Mouse (Mus musculus) MEL (cell line): Measurements from ENCODE around the gene Supt4a. TPM values are rescaled to one million over a fixed set of nuclear protein-coding genes. Genes with fewer than 3 reads are reported as not detected.

ENCODE experiments used
- DNase-seq: peaks from one replicate; pipeline ENCODE4 v3.0.0; 2011; ENCODE audit warnings: low read depth, low spot score
- H3K27ac ChIP-seq: 2 replicates; pipeline ENCODE4 v1.5.1; 2012; ENCODE audit warnings: low read depth, mild to moderate bottlenecking, control low read depth, low read length, moderate library complexity; ENCODE audit not compliant: control insufficient read depth
- H3K27me3 ChIP-seq, 2 experiments: fragments of 150-350 bp in 1 of 2; sonication (generic) in 1 of 2; 2 replicates each; pipeline ENCODE4 v1.6.1; 2012; ENCODE audit warnings: low read length in 2 of 2, mild to moderate bottlenecking in 2 of 2, improper control_type of control experiment in 1 of 2, moderate library complexity in 1 of 2; ENCODE audit not compliant: insufficient read depth in 2 of 2, control insufficient read depth in 1 of 2
- H3K36me3 ChIP-seq, 2 experiments: 2 replicates each; pipeline ENCODE4 v1.6.1; 2012 to 2014; ENCODE audit warnings: low read length in 2 of 2, improper control_type of control experiment in 1 of 2, inconsistent platforms in 1 of 2, mild to moderate bottlenecking in 1 of 2; ENCODE audit not compliant: insufficient read depth in 2 of 2, control insufficient read depth in 1 of 2
- H3K4me1 ChIP-seq, 2 experiments: fragments of 150-350 bp in 1 of 2; sonication (generic) in 1 of 2; 2 replicates each; pipeline ENCODE4 v1.6.1; 2012; ENCODE audit warnings: low read length in 2 of 2, improper control_type of control experiment in 1 of 2, mild to moderate bottlenecking in 1 of 2; ENCODE audit not compliant: insufficient read depth in 2 of 2, control insufficient read depth in 1 of 2
- H3K4me3 ChIP-seq, 2 experiments: fragments of 150-350 bp in 1 of 2; sonication (generic) in 1 of 2; 2 replicates each; pipeline ENCODE4 v1.5.1; 2012; ENCODE audit warnings: low read depth in 2 of 2, low read length in 2 of 2, mild to moderate bottlenecking in 2 of 2, moderate library complexity in 2 of 2, control low read depth in 1 of 2, improper control_type of control experiment in 1 of 2; ENCODE audit not compliant: control insufficient read depth in 1 of 2, insufficient read depth in 1 of 2
- H3K79me2 ChIP-seq: 2 replicates; pipeline ENCODE4 v1.6.1; 2012; ENCODE audit warnings: mild to moderate bottlenecking, low read length, moderate library complexity; ENCODE audit not compliant: control insufficient read depth, poor library complexity, insufficient read depth
- H3K9ac ChIP-seq: 2 replicates; pipeline ENCODE4 v1.6.1; 2012; ENCODE audit warnings: low read depth, mild to moderate bottlenecking, control low read depth, low read length, moderate library complexity; ENCODE audit not compliant: control insufficient read depth, poor library complexity, severe bottlenecking
- H3K9me3 ChIP-seq: fragments of 150-350 bp; sonication (generic); replicated peaks from 2 replicates; pipeline ENCODE4 v1.6.1; 2012; ENCODE audit warnings: mild to moderate bottlenecking, low read length, improper control_type of control experiment, moderate library complexity; ENCODE audit not compliant: insufficient read depth
- CHD2 ChIP-seq: IDR thresholded peaks from 2 replicates; pipeline ENCODE4 v1.6.1; 2011; ENCODE audit warnings: low read length, improper control_type of control experiment
- ELF1 ChIP-seq: IDR thresholded peaks from 2 replicates; pipeline ENCODE4 v1.6.1; 2014; ENCODE audit warnings: low read depth, mild to moderate bottlenecking, inconsistent platforms, low read length, improper control_type of control experiment, moderate library complexity
- EP300 ChIP-seq, 2 experiments: IDR thresholded peaks; 2 replicates each; pipeline ENCODE4 v1.6.1; 2011; ENCODE audit warnings: improper control_type of control experiment in 2 of 2, low read length in 2 of 2, low read depth in 1 of 2, mild to moderate bottlenecking in 1 of 2
- GABPA ChIP-seq: IDR thresholded peaks from 2 replicates; pipeline ENCODE4 v1.6.1; 2012; ENCODE audit warnings: low read depth, mild to moderate bottlenecking, inconsistent platforms, low read length, improper control_type of control experiment, moderate library complexity
- GATA1 ChIP-seq: IDR thresholded peaks from 2 replicates; pipeline ENCODE4 v1.6.1; 2011; ENCODE audit warnings: low read depth, low read length, improper control_type of control experiment
- HCFC1 ChIP-seq: IDR thresholded peaks from 2 replicates; pipeline ENCODE4 v1.6.1; 2012; ENCODE audit warnings: low read depth, mild to moderate bottlenecking, inconsistent platforms, low read length, improper control_type of control experiment, moderate library complexity
- JUND ChIP-seq: IDR thresholded peaks from 2 replicates; pipeline ENCODE4 v1.6.1; 2011; ENCODE audit warnings: low read depth, mild to moderate bottlenecking, improper control_type of control experiment, low read length
- KAT2A ChIP-seq: conservative IDR thresholded peaks from 2 replicates; pipeline ENCODE4 v1.6.1; 2012; ENCODE audit warnings: low read depth, low read length, improper control_type of control experiment, inconsistent platforms
- MAFK ChIP-seq: IDR thresholded peaks from 2 replicates; pipeline ENCODE4 v1.6.1; 2011; ENCODE audit warnings: low read depth, mild to moderate bottlenecking, low read length, improper control_type of control experiment, borderline replicate concordance
- MAX ChIP-seq: IDR thresholded peaks from 2 replicates; pipeline ENCODE4 v1.6.1; 2011; ENCODE audit warnings: low read length, improper control_type of control experiment
- MEF2A ChIP-seq: IDR thresholded peaks from 2 replicates; pipeline ENCODE4 v1.6.1; 2014; ENCODE audit warnings: low read depth, mild to moderate bottlenecking, inconsistent platforms, low read length, improper control_type of control experiment; ENCODE audit not compliant: poor library complexity, insufficient replicate concordance, severe bottlenecking; ENCODE audit errors: extremely low read depth
- MYB ChIP-seq: IDR thresholded peaks from 2 replicates; pipeline ENCODE4 v1.6.1; 2011; ENCODE audit warnings: mild to moderate bottlenecking, low read depth, low read length, improper control_type of control experiment
- MYC ChIP-seq: IDR thresholded peaks from 2 replicates; pipeline ENCODE4 v1.6.1; 2011; ENCODE audit warnings: low read depth, mild to moderate bottlenecking, low read length, improper control_type of control experiment, moderate library complexity
- NELFE ChIP-seq: IDR thresholded peaks from 2 replicates; pipeline ENCODE4 v1.6.1; 2011; ENCODE audit warnings: low read depth, low read length, improper control_type of control experiment
- NRF1 ChIP-seq: IDR thresholded peaks from 2 replicates; pipeline ENCODE4 v1.6.1; 2014; ENCODE audit warnings: low read depth, mild to moderate bottlenecking, inconsistent platforms, low read length, improper control_type of control experiment, moderate library complexity; ENCODE audit not compliant: poor library complexity, insufficient read depth, severe bottlenecking
- POLR2A ChIP-seq, 2 experiments: IDR thresholded peaks; 2 replicates each; pipeline ENCODE4 v1.6.1; 2011 to 2012; ENCODE audit warnings: low read length in 2 of 2, mild to moderate bottlenecking in 2 of 2, control low read depth in 1 of 2, improper control_type of control experiment in 1 of 2, low read depth in 1 of 2, moderate library complexity in 1 of 2; ENCODE audit not compliant: control insufficient read depth in 1 of 2, insufficient read depth in 1 of 2, poor library complexity in 1 of 2
- POLR2AphosphoS2 ChIP-seq: IDR thresholded peaks from 2 replicates; pipeline ENCODE4 v1.6.1; 2011; ENCODE audit warnings: low read length, improper control_type of control experiment
- POLR2AphosphoS5 ChIP-seq: IDR thresholded peaks from 2 replicates; pipeline ENCODE4 v1.6.1; 2012; ENCODE audit warnings: low read depth, borderline replicate concordance, mild to moderate bottlenecking, inconsistent platforms, low read length, moderate library complexity, mixed read lengths
- RCOR1 ChIP-seq: IDR thresholded peaks from 2 replicates; pipeline ENCODE4 v1.6.1; 2012; ENCODE audit warnings: low read depth, mild to moderate bottlenecking, inconsistent platforms, low read length, improper control_type of control experiment
- SMC3 ChIP-seq: IDR thresholded peaks from 2 replicates; pipeline ENCODE4 v1.6.1; 2011; ENCODE audit warnings: low read depth, low read length, improper control_type of control experiment
- TAL1 ChIP-seq: IDR thresholded peaks from 2 replicates; pipeline ENCODE4 v1.6.1; 2012; ENCODE audit warnings: mild to moderate bottlenecking, inconsistent platforms, low read length, moderate library complexity, mixed read lengths
- TBP ChIP-seq: IDR thresholded peaks from 2 replicates; pipeline ENCODE4 v1.8.0; 2011; ENCODE audit warnings: low read depth, low read length, improper control_type of control experiment
- UBTF ChIP-seq: IDR thresholded peaks from 2 replicates; pipeline ENCODE4 v1.6.1; 2012; ENCODE audit warnings: low read depth, mild to moderate bottlenecking, inconsistent platforms, low read length, improper control_type of control experiment, moderate library complexity, borderline replicate concordance; ENCODE audit not compliant: insufficient read depth
- ZC3H11A ChIP-seq: IDR thresholded peaks from 2 replicates; pipeline ENCODE4 v1.6.1; 2012; ENCODE audit warnings: low read depth, mild to moderate bottlenecking, inconsistent platforms, low read length, improper control_type of control experiment
- ZKSCAN1 ChIP-seq: IDR thresholded peaks from 2 replicates; pipeline ENCODE4 v1.6.1; 2012; ENCODE audit warnings: low read depth, mild to moderate bottlenecking, inconsistent platforms, low read length, improper control_type of control experiment, moderate library complexity
- ZMIZ1 ChIP-seq: IDR thresholded peaks from 2 replicates; pipeline ENCODE4 v1.6.1; 2012; ENCODE audit warnings: low read depth, mild to moderate bottlenecking, inconsistent platforms, low read length, improper control_type of control experiment, moderate library complexity
- ZNF384 ChIP-seq: IDR thresholded peaks from 2 replicates; pipeline ENCODE4 v1.6.1; 2012; ENCODE audit warnings: low read depth, mild to moderate bottlenecking, inconsistent platforms, low read length, improper control_type of control experiment
- polyA plus RNA-seq, 2 experiments: library from polyadenylated mRNA; stranded (reverse) in 1 of 2; unstranded in 1 of 2; fragments of >175 nt in 1 of 2; fragments of >200 nt in 1 of 2; gene quantifications; 2 replicates each; pipeline versions ENCODE4 v1.2.1 to v1.2.4; 2012; ENCODE audit warnings: low replicate concordance in 2 of 2, low read depth in 1 of 2; ENCODE audit not compliant: insufficient read length in 2 of 2, insufficient read depth in 1 of 2, missing spikeins in 1 of 2
- total RNA-seq: library from RNA; depleted of rRNA; stranded (reverse); fragments of 300-350 nt; gene quantifications from 2 replicates; pipeline ENCODE4 v1.2.3, GENCODE M21; 2012

Gene Supt4a
- total and polyA plus RNA-seq, 3 experiments = 223 to 332 TPM; not detected in 1

DNA sequence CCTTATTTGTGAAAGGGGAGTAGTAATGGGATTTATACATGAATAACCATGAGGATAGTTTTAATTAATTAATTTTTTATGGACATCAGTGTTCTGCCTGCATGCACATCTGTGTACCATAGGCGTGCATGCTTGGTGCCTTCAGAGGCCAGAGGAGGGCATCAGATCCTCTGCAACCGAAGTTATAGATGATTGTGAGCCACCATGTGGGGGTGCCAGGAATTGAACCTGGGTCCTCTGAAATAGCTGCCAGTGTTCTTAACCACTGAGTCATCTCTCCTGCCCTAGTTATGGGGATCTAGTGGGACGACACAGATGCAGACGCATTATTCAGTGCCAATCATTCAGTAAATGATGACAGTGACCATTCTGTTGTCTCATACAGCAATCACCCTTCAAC, 14.5 kb upstream of the Supt4a start (continued):
- no peak for TF ChIP-seq GABPA
- TF ChIP-seq TBP = no peak
- TF ChIP-seq ZMIZ1 = no peak
- no peak for TF ChIP-seq MEF2A
- TF ChIP-seq ZC3H11A = peak; percentile 38; the same call in 1 of the 2 replicates
- no peak for TF ChIP-seq JUND
- no peak for TF ChIP-seq ELF1

DNA sequence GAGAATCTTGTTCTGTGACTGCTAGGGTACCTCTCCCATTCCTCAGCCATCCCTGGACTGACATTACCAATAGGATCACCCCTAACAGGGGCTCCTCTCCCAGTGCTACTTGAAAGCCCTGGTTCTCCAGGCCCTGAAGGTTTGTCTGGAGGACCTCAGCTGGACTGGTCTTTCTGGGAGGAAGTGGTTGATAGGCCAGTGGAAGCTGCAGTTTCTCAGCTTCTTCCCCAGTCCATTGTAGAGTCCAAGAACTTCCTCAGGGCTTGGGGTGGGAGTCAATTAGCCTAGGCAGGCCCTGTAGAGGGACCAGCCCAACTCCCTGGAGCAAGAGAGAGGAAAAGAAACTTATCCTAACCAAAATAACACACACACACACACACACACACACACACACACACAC, 11.8 kb upstream of the Supt4a start:
- Histone ChIP-seq H3K36me3 (peaks cover 0 to 44% of the 10 kb centered on the region in 2 experiments; a peak in 2 of 4 replicates), H3K9me3 (no peaks in the 10 kb centered on the region), H3K4me1 (peaks cover 35 to 54% of the 10 kb centered on the region in 2 experiments), H3K27me3 (no peaks in the 10 kb centered on the region), H3K79me2 (peaks cover 24% of the 10 kb centered on the region), H3K9ac (peak overlapping the region; percentile 81), H3K27ac (peak overlapping the region; percentile 94), H3K4me3 (peak overlapping the region; percentile 9 to 40)
- no peak for TF ChIP-seq MAFK
- TF ChIP-seq TAL1 = no peak
- 0 out of 4 replicates have a peak, but pooled peaks of 1 of the 2 experiments have one; percentile 24 for TF ChIP-seq POLR2A (IDR thresholded peaks at IDR 0.05; ENCODE audit: control insufficient read depth in 1 of 2, insufficient read depth in 1 of 2, low read depth in 1 of 2, low read length in 2 of 2, poor library complexity in 1 of 2)
- DNase-seq = no peak

DNA sequence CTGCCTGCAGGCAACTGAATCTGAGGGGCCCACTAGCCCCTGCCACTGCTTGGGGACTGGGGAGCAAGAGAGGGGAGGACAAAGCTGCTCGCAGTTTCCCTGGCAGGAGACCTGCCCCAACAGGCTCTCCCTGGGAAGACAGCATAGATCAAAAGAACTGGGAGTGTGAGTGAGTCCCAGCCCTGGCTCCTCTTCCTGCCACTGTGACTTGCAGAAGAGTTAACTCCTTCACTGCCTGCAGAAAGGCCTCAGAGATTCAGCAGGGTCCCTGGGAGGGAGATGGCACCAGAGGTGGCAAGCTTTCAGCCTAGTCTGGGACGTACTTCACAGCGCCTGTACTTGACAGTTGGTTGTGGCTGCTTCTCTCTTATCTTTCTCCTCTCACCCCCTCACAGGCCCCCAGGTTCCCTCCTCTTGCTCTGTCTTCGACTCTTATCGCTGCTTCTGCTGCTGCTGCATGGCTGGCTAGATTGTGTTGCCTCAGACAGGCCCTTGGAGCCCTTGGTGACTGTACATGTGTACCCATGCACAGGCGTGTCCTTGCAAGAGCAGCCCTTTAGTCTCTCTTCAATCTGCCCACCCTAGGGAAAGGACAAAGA, 11.3 kb upstream of the Supt4a start:
- H3K4me1 ChIP-seq = peaks cover 39 to 57% of the 10 kb centered on the region in 2 experiments
- H3K9me3 ChIP-seq = no peaks in the 10 kb centered on the region
- DNase-seq = peak; percentile 100
- H3K79me2 ChIP-seq = peaks cover 27% of the 10 kb centered on the region
- H3K4me3 ChIP-seq = peak overlapping the region; percentile 9 to 40
- no peaks in the 10 kb centered on the region for H3K27me3 ChIP-seq
- peaks cover 0 to 50% of the 10 kb centered on the region in 2 experiments; a peak in 2 of 4 replicates for H3K36me3 ChIP-seq
- peak overlapping the region; percentile 81 for H3K9ac ChIP-seq
- peak overlapping the region; percentile 98 for H3K27ac ChIP-seq
- TF ChIP-seq KAT2A (peak; percentile 51; the same call in 1 of the 2 replicates), EP300 (IDR thresholded peaks at IDR 0.05; ENCODE audit: low read depth in 1 of 2, low read length in 2 of 2) (peak; percentile 100), MAFK (peak; percentile 40; the same call in 1 of the 2 replicates), ELF1 (peak; percentile 76), RCOR1 (peak; percentile 92; the same call in 1 of the 2 replicates), MYC (peak; percentile 94), SMC3 (no peak), UBTF (no peak), POLR2A (IDR thresholded peaks at IDR 0.05; ENCODE audit: control insufficient read depth in 1 of 2, insufficient read depth in 1 of 2, low read depth in 1 of 2, low read length in 2 of 2, poor library complexity in 1 of 2) (peak; percentile 36 to 89; a peak in 3 of 4 replicates), ZC3H11A (no peak), MYB (peak; percentile 99), ZNF384 (no peak), CHD2 (peak; percentile 33; the same call in 1 of the 2 replicates), POLR2AphosphoS2 (peak; percentile 96), ZKSCAN1 (no peak), ZMIZ1 (peak; percentile 94), NELFE (peak; percentile 86), NRF1 (peak; percentile 39; the same call in 1 of the 2 replicates), POLR2AphosphoS5 (no peak), GATA1 (peak; percentile 100), TBP (peak; percentile 96), MAX (peak; percentile 94), HCFC1 (peak; percentile 75)
